Mouse (Mus musculus): ENCODE data around the gene Mtrr. TPM values are rescaled to one million over a fixed set of nuclear protein-coding genes. Genes with fewer than 3 reads are reported as not detected.
"Not testable (repeated sequence)": the region's sequence is repeated elsewhere in the genome, so short reads cannot be mapped to it uniquely, and the experiment has no call there.

Gene Mtrr
- total RNA-seq, 2 experiments from 2014 or later = 19.1 to 21.9 TPM

DNA sequence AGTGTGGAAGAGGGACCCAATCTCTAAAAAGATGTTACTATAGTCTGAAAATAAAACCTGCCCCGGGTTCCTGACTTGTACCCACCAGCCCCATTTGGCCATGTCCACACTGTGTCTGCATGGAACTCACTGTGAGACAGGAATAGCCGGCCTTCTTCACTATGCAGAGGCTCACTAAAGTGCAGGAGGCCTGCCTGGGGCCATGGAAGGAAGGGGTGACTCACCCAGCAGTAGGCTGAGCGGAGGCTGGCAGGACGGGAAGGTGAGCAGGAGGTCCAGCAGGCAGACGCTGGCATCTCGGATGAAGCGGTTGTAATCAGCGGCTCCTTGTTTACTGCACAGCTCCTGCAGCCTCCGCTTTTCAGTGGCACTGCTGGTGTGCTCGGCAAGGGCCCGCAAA is 13.4 kb downstream of the Mtrr start:
- DNase-seq = no peak

DNA sequence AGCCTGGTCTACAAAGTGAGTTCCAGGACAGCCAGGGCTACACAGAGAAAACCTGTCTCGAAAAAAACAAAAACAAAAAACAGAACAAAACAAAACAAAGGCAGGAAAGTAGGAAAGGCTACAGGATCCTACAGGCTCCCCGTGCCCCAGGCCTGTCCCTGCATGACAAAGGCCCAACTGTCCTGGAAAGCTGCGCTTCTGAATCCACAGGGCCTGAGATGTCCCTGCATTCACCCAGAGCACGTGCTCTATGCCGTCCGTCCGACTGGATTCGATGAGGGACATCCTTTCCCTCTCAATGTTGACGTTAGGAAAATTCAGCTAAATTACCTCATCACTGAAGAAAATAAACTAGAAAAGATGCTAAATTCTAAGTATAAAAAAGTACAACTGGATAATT is 13.8 kb downstream of the Mtrr start:
- no peak for DNase-seq

DNA sequence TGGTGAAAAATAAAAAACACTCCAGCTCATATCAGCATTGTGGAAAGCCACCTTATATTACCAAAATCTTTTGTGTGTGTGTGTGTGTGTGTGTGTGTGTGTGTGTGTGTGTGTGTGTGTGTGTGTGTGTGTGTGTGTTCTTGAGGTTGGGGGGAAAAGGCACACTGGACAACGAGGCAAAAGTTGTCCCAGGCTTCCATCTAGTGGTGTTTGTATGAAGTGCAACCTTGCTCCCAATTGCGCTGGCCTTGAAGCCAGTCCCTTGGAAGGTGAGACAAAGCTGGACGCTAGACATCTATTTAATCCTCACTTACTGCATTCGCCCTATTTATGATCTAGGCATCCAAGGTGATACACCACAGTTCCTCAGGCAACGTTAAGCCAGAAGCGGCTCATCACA is 28.6 kb downstream of the Mtrr start:
- DNase-seq = not testable (repeated sequence)

Other genes starting within 250 kb of the Mtrr start
- 1 to 10 TPM; 6.6 to 8.1 TPM for gene Fastkd3, start 85 bp upstream of the Mtrr start, total RNA-seq (2021)
- under 1 TPM in 1 of 2 experiments, not detected in 1; 0.25 TPM for gene 1700001L19Rik, start 15.3 kb upstream of the Mtrr start, total RNA-seq (2021)

All from gastrocnemius, postnatal 10 days (tissue).